Mouse (Mus musculus) liver, postnatal 0 days (tissue): Measurements from ENCODE around the gene 0610037L13Rik.

ENCODE experiments used
- CTCF ChIP-seq: sonication (generic); IDR thresholded peaks from 2 replicates; pipeline ENCODE4 v1.5.1; 2016; ENCODE audit warnings: antibody characterized with exemption, low read depth
- EP300 ChIP-seq: IDR thresholded peaks from 2 replicates; pipeline ENCODE4 v1.6.1; 2016; ENCODE audit warnings: antibody characterized with exemption, low read depth, mild to moderate bottlenecking

- TF ChIP-seq CTCF (no peak), EP300 (no peak)
Measured at GRCm38 (mm10) chr4:107920336-107920735, 30.7 kb downstream of the 0610037L13Rik start.
